Mouse (Mus musculus) heart, adult 2 months (tissue): Measurements from ENCODE around the gene Ttyh1.

ENCODE experiments used
- CTCF ChIP-seq: fragments of 200-600 bp; IDR thresholded peaks from 2 replicates; pipeline ENCODE4 v1.8.1; 2022; ENCODE audit warnings: antibody characterized with exemption, mild to moderate bottlenecking, moderate library complexity
- POLR2A ChIP-seq: fragments of 200-500 bp; IDR thresholded peaks from 2 replicates; pipeline ENCODE4 v1.6.1; 2011; ENCODE audit warnings: mild to moderate bottlenecking, low read depth, low read length, control low read depth; ENCODE audit not compliant: insufficient read depth

GRCm38 (mm10) chr7:4119976-4120921 is 1.0 kb downstream of the Ttyh1 start:
- TF ChIP-seq CTCF (no peak), POLR2A (no peak)
